Mouse (Mus musculus): Measurements from ENCODE around the gene Mrps24. TPM values are rescaled to one million over a fixed set of nuclear protein-coding genes. Genes with fewer than 3 reads are reported as not detected.
A peak's percentile ranks its signal among the peaks of the same experiment; 100 is the strongest.

Gene Mrps24
- polyA plus RNA-seq (2014; fragmentation: Nextera tagmentation; extraction: Ambion mirVana), result 164 and 170 TPM in 2 replicates

- DNase-seq (ENCODE audit: low spot score) (no peak), ATAC-seq (ENCODE audit: insufficient number of reproducible peaks, low FRiP score, low TSS enrichment, low read depth) (no peak)
- H3K36me3 ChIP-seq (ENCODE audit: control insufficient read depth, insufficient read depth, low read length), result peaks cover 14% of the 10 kb centered on the region
- H3K4me1 ChIP-seq (ENCODE audit: control insufficient read depth, insufficient read depth, low read length), result no peaks in the 10 kb centered on the region
- H3K9ac ChIP-seq (ENCODE audit: low read length), result no peak within 1 kb of the TSS
- no peaks in the 10 kb centered on the region for H3K9me3 ChIP-seq (ENCODE audit: control insufficient read depth, low read length)
- no peak within 1 kb of the TSS for H3K4me2 ChIP-seq (ENCODE audit: low read depth, severe bottlenecking)
- H3K4me3 ChIP-seq (ENCODE audit: low read depth, low read length), result no peak within 1 kb of the TSS
- H3K27ac ChIP-seq (replicated peaks; ENCODE audit: low read depth, low read length), result no peak within 1 kb of the TSS
- no peaks in the 10 kb centered on the region for H3K27me3 ChIP-seq (ENCODE audit: control insufficient read depth, insufficient read depth, low read length)
- 79% methylated on average over 14 of the region's 14 CpGs for WGBS
Measured at GRCm38 (mm10) chr11:5715630-5716105, at the start of gene Mrps24. Gene Mrps24 (minus strand): TSS chr11:5715680.

GRCm38 (mm10) chr11:5762633-5762982 is 47.1 kb upstream of the Mrps24 start:
- DNase-seq (ENCODE audit: low spot score) (peak; percentile 35), ATAC-seq (ENCODE audit: insufficient number of reproducible peaks, low FRiP score, low TSS enrichment, low read depth) (0 out of 2 replicates have a peak, but pooled peaks have one; percentile 41)
- H3K9ac ChIP-seq (ENCODE audit: low read length), result no peak overlapping the region
- H3K36me3 ChIP-seq (ENCODE audit: control insufficient read depth, insufficient read depth, low read length), result no peaks in the 10 kb centered on the region
- H3K27ac ChIP-seq (replicated peaks; ENCODE audit: low read depth, low read length), result no peak overlapping the region
- H3K9me3 ChIP-seq (ENCODE audit: control insufficient read depth, low read length), result no peaks in the 10 kb centered on the region
- whole genome bisulfite sequencing, result 20% methylated on average over 6 of the region's 6 CpGs
- H3K4me2 ChIP-seq (ENCODE audit: low read depth, severe bottlenecking), result peak overlapping the region; percentile 76
- H3K27me3 ChIP-seq (ENCODE audit: control insufficient read depth, insufficient read depth, low read length), result no peaks in the 10 kb centered on the region
- H3K4me1 ChIP-seq (ENCODE audit: control insufficient read depth, insufficient read depth, low read length), result no peaks in the 10 kb centered on the region
- H3K4me3 ChIP-seq (ENCODE audit: low read depth, low read length), result peak overlapping the region; percentile 67

- WGBS, result under 1% methylated on average over 68 of the region's 68 CpGs
- peak within 1 kb of the TSS; percentile 61 for H3K9ac ChIP-seq (ENCODE audit: low read length)
- no peaks in the 10 kb centered on the region for H3K9me3 ChIP-seq (ENCODE audit: control insufficient read depth, low read length)
- no peaks in the 10 kb centered on the region for H3K4me1 ChIP-seq (ENCODE audit: control insufficient read depth, insufficient read depth, low read length)
- peak within 1 kb of the TSS; percentile 76 for H3K4me2 ChIP-seq (ENCODE audit: low read depth, severe bottlenecking)
- DNase-seq (ENCODE audit: low spot score) (peak; percentile 99), ATAC-seq (ENCODE audit: insufficient number of reproducible peaks, low FRiP score, low TSS enrichment, low read depth) (peak; percentile 99)
- peak within 1 kb of the TSS; percentile 90 for H3K27ac ChIP-seq (replicated peaks; ENCODE audit: low read depth, low read length)
- no peaks in the 10 kb centered on the region for H3K36me3 ChIP-seq (ENCODE audit: control insufficient read depth, insufficient read depth, low read length)
- no peaks in the 10 kb centered on the region for H3K27me3 ChIP-seq (ENCODE audit: control insufficient read depth, insufficient read depth, low read length)
- H3K4me3 ChIP-seq (ENCODE audit: low read depth, low read length), result peak within 1 kb of the TSS; percentile 67
Measured at GRCm38 (mm10) chr11:5761820-5762632, 46.5 kb upstream of the Mrps24 start, which contains the start of gene Urgcp. Gene Urgcp (minus strand): TSS chr11:5762376.

- no peak overlapping the region for H3K4me3 ChIP-seq (ENCODE audit: low read depth, low read length)
- no peaks in the 10 kb centered on the region for H3K4me1 ChIP-seq (ENCODE audit: control insufficient read depth, insufficient read depth, low read length)
- WGBS, result 88% methylated on average over 2 of the region's 2 CpGs
- H3K4me2 ChIP-seq (ENCODE audit: low read depth, severe bottlenecking), result no peak overlapping the region
- no peaks in the 10 kb centered on the region for H3K9me3 ChIP-seq (ENCODE audit: control insufficient read depth, low read length)
- H3K9ac ChIP-seq (ENCODE audit: low read length), result no peak overlapping the region
- H3K36me3 ChIP-seq (ENCODE audit: control insufficient read depth, insufficient read depth, low read length), result no peaks in the 10 kb centered on the region
- H3K27me3 ChIP-seq (ENCODE audit: control insufficient read depth, insufficient read depth, low read length), result no peaks in the 10 kb centered on the region
- DNase-seq (ENCODE audit: low spot score) (no peak), ATAC-seq (ENCODE audit: insufficient number of reproducible peaks, low FRiP score, low TSS enrichment, low read depth) (no peak)
- H3K27ac ChIP-seq (replicated peaks; ENCODE audit: low read depth, low read length), result no peak overlapping the region; the same call in 1 of the 2 replicates
Measured at GRCm38 (mm10) chr11:5753755-5754154, 38.3 kb upstream of the Mrps24 start.

GRCm38 (mm10) chr11:5744951-5745350 is 29.5 kb upstream of the Mrps24 start:
- 80% methylated on average over 2 of the region's 2 CpGs for WGBS
- no peak overlapping the region for H3K27ac ChIP-seq (replicated peaks; ENCODE audit: low read depth, low read length)
- peaks cover 6% of the 10 kb centered on the region; the same call in 1 of the 2 replicates for H3K4me1 ChIP-seq (ENCODE audit: control insufficient read depth, insufficient read depth, low read length)
- H3K9ac ChIP-seq (ENCODE audit: low read length), result no peak overlapping the region
- no peak for DNase-seq (ENCODE audit: low spot score)
- no peaks in the 10 kb centered on the region for H3K27me3 ChIP-seq (ENCODE audit: control insufficient read depth, insufficient read depth, low read length)
- no peak overlapping the region for H3K4me3 ChIP-seq (ENCODE audit: low read depth, low read length)
- H3K4me2 ChIP-seq (ENCODE audit: low read depth, severe bottlenecking), result no peak overlapping the region
- no peak for ATAC-seq (ENCODE audit: insufficient number of reproducible peaks, low FRiP score, low TSS enrichment, low read depth)
- no peaks in the 10 kb centered on the region for H3K36me3 ChIP-seq (ENCODE audit: control insufficient read depth, insufficient read depth, low read length)
- no peaks in the 10 kb centered on the region for H3K9me3 ChIP-seq (ENCODE audit: control insufficient read depth, low read length)

GRCm38 (mm10) chr11:5742106-5742505 is 26.6 kb upstream of the Mrps24 start:
- Histone ChIP-seq H3K9ac (ENCODE audit: low read length) (no peak overlapping the region), H3K9me3 (ENCODE audit: control insufficient read depth, low read length) (no peaks in the 10 kb centered on the region), H3K4me1 (ENCODE audit: control insufficient read depth, insufficient read depth, low read length) (peaks cover 6% of the 10 kb centered on the region; the same call in 1 of the 2 replicates), H3K27me3 (ENCODE audit: control insufficient read depth, insufficient read depth, low read length) (no peaks in the 10 kb centered on the region), H3K4me2 (ENCODE audit: low read depth, severe bottlenecking) (no peak overlapping the region), H3K36me3 (ENCODE audit: control insufficient read depth, insufficient read depth, low read length) (no peaks in the 10 kb centered on the region), H3K4me3 (ENCODE audit: low read depth, low read length) (no peak overlapping the region), H3K27ac (replicated peaks; ENCODE audit: low read depth, low read length) (no peak overlapping the region)
- ATAC-seq (ENCODE audit: insufficient number of reproducible peaks, low FRiP score, low TSS enrichment, low read depth) (no peak), DNase-seq (ENCODE audit: low spot score) (no peak)
- WGBS, result 76% methylated on average over 7 of the region's 7 CpGs

GRCm38 (mm10) chr11:5740965-5741627 is 25.6 kb upstream of the Mrps24 start:
- under 1% methylated on average over 44 of the region's 50 CpGs for WGBS
- Histone ChIP-seq H3K27ac (replicated peaks; ENCODE audit: low read depth, low read length) (peak overlapping the region; percentile 36; the same call in 1 of the 2 replicates), H3K9me3 (ENCODE audit: control insufficient read depth, low read length) (no peaks in the 10 kb centered on the region), H3K9ac (ENCODE audit: low read length) (peak overlapping the region; percentile 89), H3K4me2 (ENCODE audit: low read depth, severe bottlenecking) (peak overlapping the region; percentile 93), H3K36me3 (ENCODE audit: control insufficient read depth, insufficient read depth, low read length) (no peaks in the 10 kb centered on the region), H3K4me3 (ENCODE audit: low read depth, low read length) (peak overlapping the region; percentile 75), H3K27me3 (ENCODE audit: control insufficient read depth, insufficient read depth, low read length) (no peaks in the 10 kb centered on the region), H3K4me1 (ENCODE audit: control insufficient read depth, insufficient read depth, low read length) (peaks cover 6% of the 10 kb centered on the region; the same call in 1 of the 2 replicates)
- peak; percentile 64 for DNase-seq (ENCODE audit: low spot score)
- ATAC-seq (ENCODE audit: insufficient number of reproducible peaks, low FRiP score, low TSS enrichment, low read depth), result peak; percentile 87

- peak overlapping the region; percentile 93 for H3K4me2 ChIP-seq (ENCODE audit: low read depth, severe bottlenecking)
- H3K36me3 ChIP-seq (ENCODE audit: control insufficient read depth, insufficient read depth, low read length), result no peaks in the 10 kb centered on the region
- peaks cover 6% of the 10 kb centered on the region; the same call in 1 of the 2 replicates for H3K4me1 ChIP-seq (ENCODE audit: control insufficient read depth, insufficient read depth, low read length)
- peak overlapping the region; percentile 36; the same call in 1 of the 2 replicates for H3K27ac ChIP-seq (replicated peaks; ENCODE audit: low read depth, low read length)
- WGBS, result 2% methylated on average over 26 of the region's 26 CpGs
- DNase-seq (ENCODE audit: low spot score) (peak; percentile 63), ATAC-seq (ENCODE audit: insufficient number of reproducible peaks, low FRiP score, low TSS enrichment, low read depth) (peak; percentile 44; the same call in 1 of the 2 replicates)
- H3K27me3 ChIP-seq (ENCODE audit: control insufficient read depth, insufficient read depth, low read length), result no peaks in the 10 kb centered on the region
- peak overlapping the region; percentile 89 for H3K9ac ChIP-seq (ENCODE audit: low read length)
- peak overlapping the region; percentile 75 for H3K4me3 ChIP-seq (ENCODE audit: low read depth, low read length)
- no peaks in the 10 kb centered on the region for H3K9me3 ChIP-seq (ENCODE audit: control insufficient read depth, low read length)
Measured at GRCm38 (mm10) chr11:5740599-5740964, 25.1 kb upstream of the Mrps24 start.
